Mouse (Mus musculus) intestine, embryonic 15.5 days (tissue): ENCODE results near the gene Adcy6. TPM values are rescaled to one million over a fixed set of nuclear protein-coding genes. Genes with fewer than 3 reads are reported as not detected.

Source experiments
- ATAC-seq: fragments of 200-750 bp; cut with Nextera tagmentation; 2 replicates; pipeline ENCODE4 v1.8.0; 2017; ENCODE audit warnings: moderate TSS enrichment, moderate library complexity
- H3K27ac ChIP-seq: fragments of 300-500 bp; sonication (generic); 2 replicates; pipeline ENCODE4 v1.5.1; 2015; ENCODE audit warnings: mild to moderate bottlenecking, inconsistent platforms
- H3K27me3 ChIP-seq: fragments of 300-500 bp; sonication (generic); replicated peaks from 2 replicates; pipeline ENCODE4 v1.6.1; 2015; ENCODE audit warnings: inconsistent platforms
- H3K36me3 ChIP-seq: fragments of 300-500 bp; sonication (generic); 2 replicates; pipeline ENCODE4 v1.6.1; 2015; ENCODE audit warnings: inconsistent platforms
- H3K4me1 ChIP-seq: fragments of 300-500 bp; sonication (generic); replicated peaks from 2 replicates; pipeline ENCODE4 v1.6.1; 2015; ENCODE audit warnings: inconsistent platforms
- H3K4me2 ChIP-seq: fragments of 300-500 bp; sonication (generic); replicated peaks from 2 replicates; pipeline ENCODE4 v1.6.1; 2015; ENCODE audit warnings: mild to moderate bottlenecking, inconsistent platforms
- H3K4me3 ChIP-seq: fragments of 300-500 bp; sonication (generic); replicated peaks from 2 replicates; pipeline ENCODE4 v1.5.1; 2015; ENCODE audit warnings: inconsistent platforms
- H3K9ac ChIP-seq: fragments of 300-500 bp; sonication (generic); 2 replicates; pipeline ENCODE4 v1.6.1; 2015; ENCODE audit warnings: inconsistent platforms
- H3K9me3 ChIP-seq: fragments of 300-500 bp; sonication (generic); 2 replicates; pipeline ENCODE4 v1.6.1; 2016; ENCODE audit warnings: inconsistent platforms
- WGBS: fragments of 180-500 bp; shearing (Covaris S2); methylation state at CpG from one replicate; pipeline ENCODE4 v1.1.7; 2015; 5-methylcytosine and 5-hydroxymethylcytosine counted together
- polyA plus RNA-seq: library from polyadenylated mRNA; unstranded; fragments of >200 nt; fragmentation: Nextera tagmentation; extraction: Ambion mirVana; gene quantifications from 2 replicates; pipeline ENCODE4 v1.2.1, GENCODE M21; 2015

Gene Adcy6
- polyA plus RNA-seq: 21.4 and 23.0 TPM in 2 replicates

DNA sequence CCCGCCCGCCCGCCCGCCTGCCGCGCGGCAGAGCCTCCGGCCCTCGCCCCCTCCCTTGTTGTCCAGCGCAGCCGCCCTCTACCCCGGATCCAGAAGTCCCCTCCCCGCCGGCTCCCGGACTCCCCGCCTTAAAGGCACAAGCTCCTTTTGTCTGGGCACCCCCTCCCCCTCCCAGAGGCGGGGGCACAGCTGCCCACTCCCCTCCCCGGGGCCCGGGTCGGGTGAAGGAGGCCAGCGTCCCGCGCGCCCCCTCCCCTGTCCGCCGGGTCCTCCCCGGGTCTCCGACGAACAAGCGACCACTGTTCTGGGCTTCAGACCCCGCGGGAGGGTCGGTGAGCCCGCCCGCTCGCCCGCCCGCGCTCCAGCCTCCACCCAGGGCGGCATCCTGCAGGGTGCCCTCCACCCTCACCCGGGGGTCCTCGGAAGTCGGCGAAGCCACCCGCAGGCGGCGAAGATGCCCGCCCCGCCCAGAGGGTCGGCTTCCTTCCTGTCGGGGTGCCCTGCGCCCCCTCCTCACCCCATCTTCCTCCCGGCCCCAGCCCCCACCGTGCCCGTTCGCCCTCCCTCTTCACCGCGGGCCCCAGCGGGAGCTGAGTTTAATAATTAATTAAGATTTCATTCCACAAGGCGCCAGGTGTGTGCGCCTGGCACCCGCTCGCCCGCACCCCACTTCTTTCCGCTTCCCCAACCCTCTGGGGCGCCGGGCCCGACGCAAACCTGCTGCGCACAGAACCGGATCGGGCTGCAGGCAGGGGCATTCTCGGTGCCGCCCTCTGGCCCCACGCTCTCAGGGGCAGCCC, at the start of gene Adcy6:
Gene Adcy6, minus strand, starts transcription at position 746 of the 800 bp plus-strand sequence.
- H3K4me2 ChIP-seq: peak within 1 kb of the TSS; percentile 90

DNA sequence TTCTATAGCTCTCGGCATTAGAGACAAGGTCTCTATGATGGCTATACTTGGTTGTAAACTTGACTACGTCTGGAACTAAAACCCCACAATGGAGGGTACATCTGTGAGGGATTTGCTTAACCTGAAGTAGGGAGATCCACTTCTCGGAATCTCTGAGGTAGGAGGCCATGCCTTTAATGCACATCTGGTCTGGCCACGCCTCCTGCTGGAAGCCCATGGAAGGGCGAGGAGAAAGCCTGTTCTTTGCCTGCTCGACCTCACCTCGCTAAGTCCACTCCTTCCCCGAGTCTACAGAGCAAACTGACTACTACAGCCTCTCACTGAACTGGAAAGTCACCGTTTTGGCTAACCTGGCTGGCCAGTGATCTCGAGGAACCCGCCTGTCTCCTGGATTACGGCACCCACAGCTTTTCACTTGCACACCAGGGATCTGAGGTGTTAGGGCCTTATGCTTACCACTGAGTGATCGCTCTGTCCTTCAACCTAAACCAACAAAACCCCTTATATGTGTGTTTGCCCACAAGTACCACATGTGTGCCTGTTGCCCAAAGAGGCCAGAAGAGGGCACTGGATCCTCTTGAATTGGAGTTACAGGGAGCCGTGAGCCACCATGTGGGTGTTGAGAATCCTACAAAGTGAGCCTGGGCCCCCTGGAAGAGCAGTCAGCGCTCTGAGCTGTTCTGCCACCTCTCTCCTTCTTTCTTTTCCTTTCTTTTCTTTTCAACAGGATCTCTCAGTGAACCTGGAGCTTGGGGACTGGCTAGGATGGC, 47.3 kb upstream of the Adcy6 start:
- H3K4me2 ChIP-seq: no peak overlapping the region
- H3K9ac ChIP-seq: no peak overlapping the region
- no peaks in the 10 kb centered on the region for H3K4me1 ChIP-seq
- H3K4me3 ChIP-seq: no peak overlapping the region
- no peaks in the 10 kb centered on the region for H3K9me3 ChIP-seq
- H3K27ac ChIP-seq: no peak overlapping the region
- H3K36me3 ChIP-seq: peaks cover 64% of the 10 kb centered on the region
- no peak for ATAC-seq
- WGBS: 79% methylated on average over 15 of the region's 15 CpGs
- H3K27me3 ChIP-seq: no peaks in the 10 kb centered on the region

More for the DNA sequence above, at the start of gene Adcy6:
- peaks cover under 1% of the 10 kb centered on the region; the same call in 1 of the 2 replicates for H3K36me3 ChIP-seq
- H3K9me3 ChIP-seq: no peaks in the 10 kb centered on the region
- H3K4me1 ChIP-seq: peaks cover 31% of the 10 kb centered on the region
- WGBS: under 1% methylated on average over 71 of the region's 75 CpGs
- no peaks in the 10 kb centered on the region for H3K27me3 ChIP-seq
- peak within 1 kb of the TSS; percentile 95 for H3K27ac ChIP-seq
- peak; percentile 83 for ATAC-seq
- peak within 1 kb of the TSS; percentile 79 for H3K4me3 ChIP-seq
- H3K9ac ChIP-seq: peak within 1 kb of the TSS; percentile 91

DNA sequence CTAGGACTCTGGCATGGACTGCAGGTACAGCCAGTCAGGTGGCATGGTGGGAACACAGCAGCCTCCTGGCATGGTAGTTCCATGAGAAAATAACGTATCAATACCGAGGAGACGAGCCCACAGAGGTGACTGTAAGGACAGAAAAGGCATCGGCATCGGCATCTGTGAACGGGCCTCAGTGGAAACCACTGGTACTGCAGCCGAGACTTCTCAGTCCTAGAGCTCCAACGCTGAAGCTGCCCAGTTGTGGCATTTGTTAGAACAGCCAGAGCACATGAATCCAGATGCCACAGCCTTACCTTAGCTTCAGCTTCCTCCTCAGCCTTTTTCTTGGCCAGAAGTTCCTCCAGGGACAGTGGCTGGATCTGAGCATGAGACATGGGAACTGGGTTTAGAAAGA, 42.3 kb upstream of the Adcy6 start:
- Histone ChIP-seq H3K4me1 (no peaks in the 10 kb centered on the region), H3K4me2 (no peak overlapping the region), H3K4me3 (no peak overlapping the region), H3K9ac (no peak overlapping the region), H3K27ac (no peak overlapping the region), H3K36me3 (peaks cover 85% of the 10 kb centered on the region), H3K27me3 (no peaks in the 10 kb centered on the region), H3K9me3 (no peaks in the 10 kb centered on the region)
- WGBS: 95% methylated on average over 8 of the region's 8 CpGs
- no peak for ATAC-seq

DNA sequence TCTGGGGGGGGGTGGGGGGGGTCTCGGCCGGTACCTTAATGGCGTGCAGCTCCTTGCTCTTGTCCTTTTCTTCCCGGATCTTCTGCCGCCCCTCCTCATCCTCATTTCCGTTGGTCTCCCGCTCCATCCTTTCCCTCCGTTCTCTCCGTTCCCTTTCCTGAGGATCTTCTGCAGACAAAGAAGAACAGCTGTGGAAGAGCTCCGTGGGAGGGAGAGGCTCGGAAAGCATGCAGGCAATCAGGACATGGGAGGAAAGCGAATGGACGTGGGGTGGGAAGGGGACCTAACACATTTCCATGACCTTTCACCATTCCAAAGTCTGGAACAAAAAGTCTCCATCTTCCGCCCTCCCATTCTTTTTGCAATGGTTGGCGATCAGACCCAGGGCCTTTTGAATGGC, 41.6 kb upstream of the Adcy6 start:
- ATAC-seq: no peak

DNA sequence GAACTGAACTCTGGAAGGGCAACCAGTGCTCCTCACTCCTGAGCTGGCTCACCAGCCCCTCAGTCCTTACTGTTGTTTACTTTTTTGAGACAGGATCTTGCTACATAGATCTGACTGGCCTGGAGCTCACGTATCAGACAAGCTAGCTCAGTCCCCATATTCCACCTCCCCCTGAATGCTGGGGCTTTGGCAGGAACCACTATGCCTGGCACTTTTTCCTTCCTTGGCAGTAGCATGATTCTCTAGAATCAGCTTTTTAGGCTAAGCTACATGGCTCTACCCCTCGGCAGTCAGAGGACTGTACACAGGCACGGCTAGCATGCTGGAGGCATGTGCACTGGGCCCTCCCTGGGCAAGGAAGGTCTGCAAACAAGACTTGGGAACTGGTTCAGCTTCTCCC, 38.2 kb upstream of the Adcy6 start:
- H3K36me3 ChIP-seq: peaks cover 86% of the 10 kb centered on the region
- no peak overlapping the region for H3K4me3 ChIP-seq
- H3K4me2 ChIP-seq: no peak overlapping the region
- H3K9me3 ChIP-seq: no peaks in the 10 kb centered on the region
- no peaks in the 10 kb centered on the region for H3K4me1 ChIP-seq
- no peak overlapping the region for H3K27ac ChIP-seq
- 87% methylated on average over 3 of the region's 3 CpGs for WGBS
- no peak overlapping the region for H3K9ac ChIP-seq
- no peak for ATAC-seq
- H3K27me3 ChIP-seq: no peaks in the 10 kb centered on the region

More for the DNA sequence above, 41.6 kb upstream of the Adcy6 start:
- 94% methylated on average over 15 of the region's 15 CpGs for WGBS
- Histone ChIP-seq H3K9ac (no peak overlapping the region), H3K4me1 (no peaks in the 10 kb centered on the region), H3K4me3 (no peak overlapping the region), H3K36me3 (peaks cover 85% of the 10 kb centered on the region), H3K27me3 (no peaks in the 10 kb centered on the region), H3K27ac (no peak overlapping the region), H3K9me3 (no peaks in the 10 kb centered on the region), H3K4me2 (no peak overlapping the region)

DNA sequence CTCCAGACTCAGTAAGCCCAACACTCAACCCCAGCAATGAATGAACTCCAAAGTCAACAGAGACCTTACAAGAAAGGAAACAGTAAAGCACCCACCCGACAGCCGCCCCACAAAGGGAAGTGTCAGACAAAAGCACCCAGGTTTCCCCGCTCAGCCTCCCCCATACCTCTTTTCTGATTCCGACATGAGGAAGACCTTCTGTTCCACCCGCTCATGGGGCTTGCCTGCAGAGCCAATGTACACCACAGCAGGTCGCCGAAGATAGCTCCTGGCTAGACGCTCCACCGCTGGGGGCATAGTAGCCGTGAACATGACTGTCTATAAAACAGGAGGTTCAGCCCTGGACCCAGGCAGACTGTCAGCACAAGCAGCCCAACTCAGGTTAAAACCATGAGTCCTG, 37.4 kb upstream of the Adcy6 start:
- no peak for ATAC-seq
- WGBS: 87% methylated on average over 10 of the region's 10 CpGs

DNA sequence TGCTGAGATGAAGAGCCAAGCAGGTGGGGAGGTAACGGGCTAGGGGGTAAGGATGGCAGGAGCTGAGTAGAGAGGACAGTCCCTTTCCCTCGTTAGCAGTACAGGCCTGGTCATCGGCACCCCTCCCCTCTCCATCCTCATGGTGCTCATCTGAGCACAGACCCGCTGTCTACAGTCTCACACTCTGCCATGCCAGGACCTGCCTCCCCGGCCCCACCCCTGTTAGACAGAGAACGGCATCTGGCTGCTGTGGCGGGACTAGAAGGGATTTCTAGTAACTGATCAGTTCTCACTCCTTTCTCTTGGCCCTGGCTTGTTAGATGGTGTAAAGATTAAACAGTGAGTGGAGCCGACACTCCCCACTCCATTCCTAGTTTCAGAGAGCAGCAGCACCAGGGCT, 36.9 kb upstream of the Adcy6 start:
- no peaks in the 10 kb centered on the region for H3K9me3 ChIP-seq
- no peaks in the 10 kb centered on the region for H3K4me1 ChIP-seq
- H3K4me3 ChIP-seq: no peak overlapping the region
- no peak overlapping the region for H3K9ac ChIP-seq
- no peak overlapping the region for H3K4me2 ChIP-seq
- 74% methylated on average over 8 of the region's 8 CpGs for WGBS
- peaks cover 80% of the 10 kb centered on the region for H3K36me3 ChIP-seq
- no peaks in the 10 kb centered on the region for H3K27me3 ChIP-seq
- H3K27ac ChIP-seq: no peak overlapping the region
- no peak for ATAC-seq

More for the DNA sequence above, 37.4 kb upstream of the Adcy6 start:
- Histone ChIP-seq H3K27me3 (no peaks in the 10 kb centered on the region), H3K4me2 (no peak overlapping the region), H3K4me3 (no peak overlapping the region), H3K9me3 (no peaks in the 10 kb centered on the region), H3K36me3 (peaks cover 83% of the 10 kb centered on the region), H3K27ac (no peak overlapping the region), H3K9ac (no peak overlapping the region), H3K4me1 (no peaks in the 10 kb centered on the region)

DNA sequence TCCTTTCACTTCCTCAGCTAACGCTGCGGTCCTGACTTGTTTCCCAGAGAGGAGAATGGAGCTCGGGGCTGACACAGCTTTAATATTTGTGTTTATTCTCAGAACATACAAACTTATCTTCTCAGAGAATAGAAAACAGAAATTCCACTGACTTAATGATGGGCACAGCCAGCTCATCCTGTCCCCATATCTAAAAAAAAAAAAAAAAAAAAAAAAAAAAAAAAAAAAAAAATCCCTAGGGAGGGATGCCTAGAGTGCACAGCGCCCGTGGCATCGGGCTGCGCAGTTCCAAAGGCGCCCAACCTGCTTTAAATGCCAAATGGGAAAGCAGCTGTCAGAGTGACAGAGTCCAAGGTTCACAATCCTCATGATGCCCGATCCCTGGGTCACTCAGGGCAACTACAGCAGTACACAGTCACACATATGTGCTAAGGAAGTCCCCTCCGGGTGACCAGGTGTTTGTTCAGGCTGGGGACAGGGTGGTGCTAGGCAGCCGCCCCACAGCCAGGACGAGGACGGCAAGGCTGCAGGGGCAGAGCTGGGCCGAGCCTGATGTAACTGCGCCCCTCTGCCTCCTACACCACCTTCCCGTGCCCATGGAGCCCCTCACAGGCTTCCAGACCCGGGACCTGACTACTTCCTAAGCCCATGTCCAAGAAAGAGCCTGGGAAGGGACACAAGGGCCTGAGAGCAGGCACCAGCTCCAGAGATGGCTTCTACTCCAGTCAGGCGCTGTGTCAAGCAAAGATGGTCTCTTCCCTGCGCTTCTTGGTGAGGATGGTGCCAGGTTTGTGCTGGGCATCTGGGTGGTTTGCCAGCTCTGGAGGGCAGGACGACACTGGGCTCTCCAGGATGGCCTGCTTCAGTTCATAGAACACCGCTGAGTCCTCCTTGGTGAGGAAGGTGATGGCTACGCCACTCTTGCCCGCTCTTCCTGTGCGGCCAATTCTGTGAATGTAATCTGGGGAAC, 35.5 kb upstream of the Adcy6 start:
- H3K9ac ChIP-seq: no peak overlapping the region
- H3K4me2 ChIP-seq: no peak overlapping the region
- no peaks in the 10 kb centered on the region for H3K27me3 ChIP-seq
- no peaks in the 10 kb centered on the region for H3K4me1 ChIP-seq
- H3K36me3 ChIP-seq: peaks cover 74% of the 10 kb centered on the region
- no peak overlapping the region for H3K4me3 ChIP-seq
- WGBS: 83% methylated on average over 24 of the region's 24 CpGs
- no peak for ATAC-seq
- H3K27ac ChIP-seq: 0 out of 2 replicates have a peak overlapping the region, but pooled peaks have one; percentile 13
- H3K9me3 ChIP-seq: no peaks in the 10 kb centered on the region

DNA sequence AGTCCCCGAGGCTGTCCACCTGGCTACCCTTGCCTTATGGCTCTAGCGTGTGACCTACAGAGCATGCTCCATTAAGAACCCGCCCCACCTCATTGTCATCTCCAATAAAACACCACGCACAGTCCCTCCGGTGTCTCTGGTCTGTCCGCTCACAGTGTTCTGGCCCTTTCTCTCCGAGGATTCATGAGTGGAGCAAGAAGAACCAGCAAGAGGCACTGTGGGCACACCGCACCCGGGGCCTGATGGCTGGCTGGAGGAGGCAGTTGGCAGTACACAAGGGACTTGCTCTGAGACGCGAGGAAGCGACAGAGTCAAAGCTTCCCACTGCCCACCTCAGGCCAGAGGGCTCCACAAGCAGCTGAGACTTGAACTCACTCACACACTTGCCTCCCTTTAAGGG, 34.5 kb upstream of the Adcy6 start:
- H3K9ac ChIP-seq: no peak overlapping the region
- 85% methylated on average over 12 of the region's 12 CpGs for WGBS
- H3K9me3 ChIP-seq: no peaks in the 10 kb centered on the region
- no peak overlapping the region for H3K4me2 ChIP-seq
- H3K4me1 ChIP-seq: no peaks in the 10 kb centered on the region
- H3K4me3 ChIP-seq: no peak overlapping the region
- peaks cover 66% of the 10 kb centered on the region for H3K36me3 ChIP-seq
- H3K27me3 ChIP-seq: no peaks in the 10 kb centered on the region
- no peak overlapping the region for H3K27ac ChIP-seq
- no peak for ATAC-seq

DNA sequence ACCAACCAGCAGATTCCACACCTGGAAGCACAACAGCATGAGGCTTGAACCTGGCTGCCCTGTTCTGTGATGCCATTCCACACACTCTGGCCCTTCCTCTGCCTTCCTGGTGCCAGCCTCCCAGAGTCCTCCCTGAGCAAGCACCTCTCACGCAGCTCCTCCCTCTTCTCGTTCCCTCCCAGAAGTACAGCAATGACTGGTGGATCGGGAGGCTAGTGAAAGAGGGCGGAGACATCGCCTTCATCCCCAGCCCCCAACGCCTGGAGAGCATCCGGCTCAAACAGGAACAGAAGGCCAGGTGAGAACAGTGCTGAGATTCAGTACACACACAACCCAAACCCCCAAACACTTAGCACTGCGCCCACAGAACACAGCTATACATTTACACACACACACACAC, 30.3 kb upstream of the Adcy6 start:
- peaks cover 13% of the 10 kb centered on the region for H3K4me1 ChIP-seq
- ATAC-seq: no peak
- no peak overlapping the region for H3K27ac ChIP-seq
- 36% methylated on average over 8 of the region's 8 CpGs for WGBS
- H3K9ac ChIP-seq: no peak overlapping the region
- H3K27me3 ChIP-seq: no peaks in the 10 kb centered on the region
- H3K4me3 ChIP-seq: no peak overlapping the region
- no peak overlapping the region for H3K4me2 ChIP-seq
- no peaks in the 10 kb centered on the region for H3K9me3 ChIP-seq
- H3K36me3 ChIP-seq: peaks cover 29% of the 10 kb centered on the region

DNA sequence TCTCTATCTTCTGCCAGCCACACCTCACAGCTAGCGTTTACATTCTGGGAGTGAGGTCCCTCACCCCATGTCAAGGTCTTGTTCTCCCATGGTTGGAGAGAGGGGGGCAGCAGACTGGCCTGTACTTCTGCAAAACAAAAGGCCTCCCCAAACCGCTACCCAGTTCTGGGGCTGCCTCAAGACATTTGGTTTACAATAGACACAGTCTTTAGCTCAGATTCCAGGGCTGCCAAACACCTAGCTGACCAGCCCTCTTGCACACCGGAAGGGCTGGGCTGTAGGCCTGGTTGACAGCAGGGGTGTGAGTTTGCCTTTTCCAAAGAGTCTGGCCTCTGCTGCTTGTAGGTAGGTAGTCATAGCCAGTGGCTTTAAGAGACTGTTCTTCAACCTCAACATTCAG, 27.3 kb upstream of the Adcy6 start:
- 48% methylated on average over 3 of the region's 3 CpGs for WGBS
- H3K27ac ChIP-seq: no peak overlapping the region
- no peak overlapping the region for H3K4me2 ChIP-seq
- H3K9ac ChIP-seq: no peak overlapping the region
- peaks cover 8% of the 10 kb centered on the region for H3K36me3 ChIP-seq
- no peak for ATAC-seq
- no peak overlapping the region for H3K4me3 ChIP-seq
- H3K4me1 ChIP-seq: peaks cover 34% of the 10 kb centered on the region
- H3K27me3 ChIP-seq: peaks cover 9% of the 10 kb centered on the region; the same call in 1 of the 2 replicates
- no peaks in the 10 kb centered on the region for H3K9me3 ChIP-seq

DNA sequence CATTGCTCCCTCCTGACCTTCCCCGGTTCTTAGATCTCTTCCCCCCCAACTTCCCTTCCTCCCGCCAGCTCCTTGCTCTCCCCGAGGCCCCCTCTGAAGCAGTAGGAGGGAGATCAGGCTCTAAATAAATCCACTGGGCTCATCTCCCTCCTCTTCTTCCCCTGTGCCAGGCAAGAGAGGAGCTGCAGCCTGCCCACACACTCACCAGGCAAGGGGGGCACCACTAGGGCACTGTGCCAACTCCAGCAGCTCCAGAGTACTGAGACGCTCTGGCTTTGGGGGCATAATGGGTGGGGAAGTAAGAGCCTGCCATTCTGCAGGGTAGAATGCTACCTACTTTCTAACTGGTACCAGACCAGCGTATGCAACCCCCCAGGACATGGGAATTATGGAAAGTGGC, 26.6 kb upstream of the Adcy6 start:
- no peak overlapping the region for H3K4me3 ChIP-seq
- no peak overlapping the region for H3K27ac ChIP-seq
- H3K27me3 ChIP-seq: peaks cover 9% of the 10 kb centered on the region; the same call in 1 of the 2 replicates
- WGBS: 59% methylated on average over 5 of the region's 5 CpGs
- no peak overlapping the region for H3K9ac ChIP-seq
- peak overlapping the region; percentile 94 for H3K4me2 ChIP-seq
- H3K36me3 ChIP-seq: peaks cover 5% of the 10 kb centered on the region
- peaks cover 38% of the 10 kb centered on the region for H3K4me1 ChIP-seq
- no peaks in the 10 kb centered on the region for H3K9me3 ChIP-seq
- no peak for ATAC-seq
